Mouse (Mus musculus) lung, postnatal 0 days (tissue): ENCODE results near the gene Slc4a4. TPM values are rescaled to one million over a fixed set of nuclear protein-coding genes. Genes with fewer than 3 reads are reported as not detected.

ENCODE experiments used
- ATAC-seq: fragments of 200-750 bp; cut with Nextera tagmentation; 2 replicates; pipeline ENCODE4 v1.8.0; 2017; ENCODE audit warnings: moderate library complexity
- DNase-seq: peaks from one replicate; pipeline ENCODE4 v3.0.0-alpha.2; 2016; ENCODE audit warnings: low spot score
- H3K27ac ChIP-seq: fragments of 300-500 bp; sonication (generic); 2 replicates; pipeline ENCODE4 v1.5.1; 2014; ENCODE audit warnings: antibody characterized with exemption, mild to moderate bottlenecking, low read length, mixed read lengths
- H3K27me3 ChIP-seq: fragments of 300-500 bp; sonication (generic); replicated peaks from 2 replicates; pipeline ENCODE4 v1.6.1; 2014; ENCODE audit warnings: low read length, mixed read lengths; ENCODE audit not compliant: insufficient read depth
- H3K36me3 ChIP-seq: fragments of 300-500 bp; sonication (generic); 2 replicates; pipeline ENCODE4 v1.6.1; 2014; ENCODE audit warnings: low read length, mixed read lengths; ENCODE audit not compliant: insufficient read depth
- H3K4me1 ChIP-seq: fragments of 300-500 bp; sonication (generic); 2 replicates; pipeline ENCODE4 v1.6.1; 2014; ENCODE audit warnings: antibody characterized with exemption, low read depth, low read length, mixed read lengths; ENCODE audit not compliant: insufficient read depth
- H3K4me2 ChIP-seq: fragments of 300-500 bp; sonication (generic); replicated peaks from 2 replicates; pipeline ENCODE4 v1.6.1; 2014; ENCODE audit warnings: low read depth, mild to moderate bottlenecking, low read length, moderate library complexity, mixed read lengths
- H3K4me3 ChIP-seq: fragments of 300-500 bp; sonication (generic); 2 replicates; pipeline ENCODE4 v1.5.1; 2014; ENCODE audit warnings: low read depth, low read length
- H3K9ac ChIP-seq: fragments of 300-500 bp; sonication (generic); replicated peaks from 2 replicates; pipeline ENCODE4 v1.6.1; 2014; ENCODE audit warnings: low read depth, mild to moderate bottlenecking
- H3K9me3 ChIP-seq: fragments of 300-500 bp; sonication (generic); 2 replicates; pipeline ENCODE4 v1.6.1; 2016; ENCODE audit warnings: low read length, mixed read lengths
- CTCF ChIP-seq: IDR thresholded peaks from 2 replicates; pipeline ENCODE4 v1.5.1; 2016; ENCODE audit warnings: antibody characterized with exemption, mild to moderate bottlenecking
- EP300 ChIP-seq: IDR thresholded peaks from 2 replicates; pipeline ENCODE4 v1.6.1; 2016; ENCODE audit warnings: antibody characterized with exemption, mild to moderate bottlenecking, control low read depth
- WGBS: fragments of 180-500 bp; shearing (Covaris S2); extraction: QIAGEN DNeasy Blood & Tissue Kit; methylation state at CpG from one replicate; pipeline ENCODE4 v1.1.7; 2014; 5-methylcytosine and 5-hydroxymethylcytosine counted together
- polyA plus RNA-seq: library from polyadenylated mRNA; unstranded; fragments of >200 nt; fragmentation: Nextera tagmentation; extraction: Ambion mirVana; gene quantifications from 2 replicates; pipeline ENCODE4 v1.2.1, GENCODE M21; 2015

Gene Slc4a4
- polyA plus RNA-seq, 1 experiment from 2014 or later, result 2.9 TPM

- H3K27ac ChIP-seq, result no peak overlapping the region
- WGBS, result 67% methylated on average over 2 of the region's 2 CpGs
- no peaks in the 10 kb centered on the region for H3K9me3 ChIP-seq
- H3K27me3 ChIP-seq, result no peaks in the 10 kb centered on the region
- no peaks in the 10 kb centered on the region for H3K4me1 ChIP-seq
- ATAC-seq (no peak), DNase-seq (no peak)
- H3K4me3 ChIP-seq, result no peak overlapping the region
- H3K36me3 ChIP-seq, result no peaks in the 10 kb centered on the region
- TF ChIP-seq EP300 (no peak), CTCF (no peak)
- no peak overlapping the region for H3K9ac ChIP-seq
- no peak overlapping the region for H3K4me2 ChIP-seq
These were observed 311.9 kb downstream of the Slc4a4 start for GRCm38 (mm10) chr5:89198501-89198900.

- Histone ChIP-seq H3K9ac (no peak overlapping the region), H3K4me2 (no peak overlapping the region), H3K27me3 (no peaks in the 10 kb centered on the region), H3K4me1 (no peaks in the 10 kb centered on the region), H3K36me3 (no peaks in the 10 kb centered on the region), H3K27ac (no peak overlapping the region), H3K4me3 (no peak overlapping the region), H3K9me3 (no peaks in the 10 kb centered on the region)
- TF ChIP-seq CTCF (no peak), EP300 (no peak)
- DNase-seq, result no peak
- WGBS, result 79% methylated on average over 7 of the region's 7 CpGs
- ATAC-seq, result no peak
These were observed 323.5 kb downstream of the Slc4a4 start for GRCm38 (mm10) chr5:89209973-89210703.

GRCm38 (mm10) chr5:89211057-89211456 is 324.4 kb downstream of the Slc4a4 start:
- H3K9ac ChIP-seq, result no peak overlapping the region
- no peaks in the 10 kb centered on the region for H3K9me3 ChIP-seq
- H3K4me2 ChIP-seq, result no peak overlapping the region
- H3K27ac ChIP-seq, result no peak overlapping the region
- ATAC-seq, result no peak
- no peaks in the 10 kb centered on the region for H3K36me3 ChIP-seq
- H3K4me3 ChIP-seq, result no peak overlapping the region
- H3K4me1 ChIP-seq, result no peaks in the 10 kb centered on the region
- no peak for DNase-seq
- TF ChIP-seq EP300, result no peak
- TF ChIP-seq CTCF, result no peak
- no peaks in the 10 kb centered on the region for H3K27me3 ChIP-seq
- 15% methylated on average over 1 of the region's 1 CpGs for WGBS

- H3K27me3 ChIP-seq, result no peaks in the 10 kb centered on the region
- no peaks in the 10 kb centered on the region for H3K36me3 ChIP-seq
- TF ChIP-seq CTCF, result no peak
- no peak for TF ChIP-seq EP300
- no peak overlapping the region for H3K27ac ChIP-seq
- WGBS, result 55% methylated on average over 8 of the region's 8 CpGs
- H3K9me3 ChIP-seq, result no peaks in the 10 kb centered on the region
- ATAC-seq (peak; percentile 32; the same call in 1 of the 2 replicates), DNase-seq (peak; percentile 35)
- H3K4me2 ChIP-seq, result no peak overlapping the region
- H3K4me3 ChIP-seq, result no peak overlapping the region
- no peak overlapping the region for H3K9ac ChIP-seq
- no peaks in the 10 kb centered on the region; the same call in 1 of the 2 replicates for H3K4me1 ChIP-seq
These were observed 331.6 kb downstream of the Slc4a4 start for GRCm38 (mm10) chr5:89218222-89218621.

GRCm38 (mm10) chr5:89218709-89219108 is 332.1 kb downstream of the Slc4a4 start:
- peak; percentile 8 for DNase-seq
- 0 out of 2 replicates have a peak overlapping the region, but pooled peaks have one; percentile 23 for H3K27ac ChIP-seq
- H3K36me3 ChIP-seq, result no peaks in the 10 kb centered on the region
- H3K4me1 ChIP-seq, result no peaks in the 10 kb centered on the region; the same call in 1 of the 2 replicates
- H3K27me3 ChIP-seq, result no peaks in the 10 kb centered on the region
- 47% methylated on average over 6 of the region's 6 CpGs for WGBS
- no peaks in the 10 kb centered on the region for H3K9me3 ChIP-seq
- no peak overlapping the region for H3K4me3 ChIP-seq
- no peak for ATAC-seq
- no peak overlapping the region for H3K4me2 ChIP-seq
- TF ChIP-seq EP300, result no peak
- TF ChIP-seq CTCF, result no peak
- no peak overlapping the region for H3K9ac ChIP-seq

GRCm38 (mm10) chr5:89221658-89222057 is 335.0 kb downstream of the Slc4a4 start:
- Histone ChIP-seq H3K4me2 (no peak overlapping the region), H3K36me3 (no peaks in the 10 kb centered on the region), H3K4me1 (no peaks in the 10 kb centered on the region; the same call in 1 of the 2 replicates), H3K9me3 (no peaks in the 10 kb centered on the region), H3K27me3 (no peaks in the 10 kb centered on the region), H3K27ac (no peak overlapping the region), H3K9ac (no peak overlapping the region), H3K4me3 (no peak overlapping the region)
- ATAC-seq (0 out of 2 replicates have a peak, but pooled peaks have one; percentile 50), DNase-seq (peak; percentile 40)
- TF ChIP-seq CTCF (peak; percentile 80), EP300 (no peak)
- WGBS, result 46% methylated on average over 1 of the region's 1 CpGs
